Mouse (Mus musculus): Measurements from ENCODE around the gene Ngdn. TPM values are rescaled to one million over a fixed set of nuclear protein-coding genes. Genes with fewer than 3 reads are reported as not detected.
"Not testable (repeated sequence)": the region's sequence is repeated elsewhere in the genome, so short reads cannot be mapped to it uniquely, and the experiment has no call there.

Gene Ngdn
- polyA plus RNA-seq, 1 experiment from 2014 or later, result 70.7 TPM

GRCm38 (mm10) chr14:55015767-55016111, 485 bp downstream of the Ngdn start:
- Histone ChIP-seq H3K4me1 (no peaks in the 10 kb centered on the region), H3K9me3 (no peaks in the 10 kb centered on the region), H3K27ac (peak overlapping the region; percentile 82), H3K4me2 (peak overlapping the region; percentile 60), H3K27me3 (no peaks in the 10 kb centered on the region), H3K4me3 (peak overlapping the region; percentile 64), H3K36me3 (peaks cover 19% of the 10 kb centered on the region; the same call in 1 of the 2 replicates), H3K9ac (peak overlapping the region; percentile 65)
- WGBS, result under 1% methylated on average over 17 of the region's 17 CpGs
- no peak for ATAC-seq (ENCODE audit: insufficient number of reproducible peaks, low FRiP score, low TSS enrichment, low read depth)

GRCm38 (mm10) chr14:55016876-55017275, 1.6 kb downstream of the Ngdn start:
- Histone ChIP-seq H3K27me3 (no peaks in the 10 kb centered on the region), H3K36me3 (peaks cover 31% of the 10 kb centered on the region), H3K9me3 (no peaks in the 10 kb centered on the region), H3K4me1 (no peaks in the 10 kb centered on the region), H3K9ac (no peak overlapping the region), H3K4me3 (no peak overlapping the region), H3K4me2 (no peak overlapping the region), H3K27ac (no peak overlapping the region)
- no peak for ATAC-seq (ENCODE audit: insufficient number of reproducible peaks, low FRiP score, low TSS enrichment, low read depth)
- WGBS, result 91% methylated on average over 16 of the region's 16 CpGs

- H3K9ac ChIP-seq, result no peak overlapping the region
- no peaks in the 10 kb centered on the region for H3K27me3 ChIP-seq
- no peak for ATAC-seq (ENCODE audit: insufficient number of reproducible peaks, low FRiP score, low TSS enrichment, low read depth)
- WGBS, result 86% methylated on average over 9 of the region's 9 CpGs
- H3K4me3 ChIP-seq, result no peak overlapping the region
- no peaks in the 10 kb centered on the region for H3K9me3 ChIP-seq
- H3K4me2 ChIP-seq, result no peak overlapping the region
- H3K4me1 ChIP-seq, result no peaks in the 10 kb centered on the region
- H3K36me3 ChIP-seq, result peaks cover 64% of the 10 kb centered on the region
- H3K27ac ChIP-seq, result no peak overlapping the region
Measured at GRCm38 (mm10) chr14:55020394-55020793, 5.1 kb downstream of the Ngdn start.

- ATAC-seq (ENCODE audit: insufficient number of reproducible peaks, low FRiP score, low TSS enrichment, low read depth), result no peak
- WGBS, result 92% methylated on average over 15 of the region's 15 CpGs
- Histone ChIP-seq H3K27me3 (no peaks in the 10 kb centered on the region), H3K9ac (no peak overlapping the region), H3K4me2 (no peak overlapping the region), H3K36me3 (peaks cover 60% of the 10 kb centered on the region), H3K9me3 (no peaks in the 10 kb centered on the region), H3K4me1 (peaks cover 6% of the 10 kb centered on the region; the same call in 1 of the 2 replicates), H3K27ac (no peak overlapping the region), H3K4me3 (no peak overlapping the region)
Measured at GRCm38 (mm10) chr14:55023011-55023410, 7.8 kb downstream of the Ngdn start.

GRCm38 (mm10) chr14:55024236-55024635, 9.0 kb downstream of the Ngdn start:
- WGBS, result 63% methylated on average over 7 of the region's 7 CpGs
- Histone ChIP-seq H3K9me3 (no peaks in the 10 kb centered on the region), H3K36me3 (peaks cover 55% of the 10 kb centered on the region), H3K27ac (no peak overlapping the region), H3K4me2 (no peak overlapping the region), H3K27me3 (no peaks in the 10 kb centered on the region), H3K4me1 (peaks cover 14% of the 10 kb centered on the region), H3K4me3 (no peak overlapping the region), H3K9ac (no peak overlapping the region)
- ATAC-seq (ENCODE audit: insufficient number of reproducible peaks, low FRiP score, low TSS enrichment, low read depth), result no peak

GRCm38 (mm10) chr14:55025527-55025926, 10.3 kb downstream of the Ngdn start:
- H3K36me3 ChIP-seq, result peaks cover 52% of the 10 kb centered on the region
- 72% methylated on average over 5 of the region's 5 CpGs for WGBS

GRCm38 (mm10) chr14:55027251-55027650, 12.0 kb downstream of the Ngdn start:
- Histone ChIP-seq H3K27me3 (no peaks in the 10 kb centered on the region), H3K9ac (no peak overlapping the region), H3K9me3 (no peaks in the 10 kb centered on the region), H3K27ac (no peak overlapping the region), H3K4me2 (no peak overlapping the region), H3K4me1 (peaks cover 14% of the 10 kb centered on the region), H3K4me3 (no peak overlapping the region), H3K36me3 (peaks cover 35% of the 10 kb centered on the region)
- 18% methylated on average over 5 of the region's 5 CpGs for WGBS
- ATAC-seq (ENCODE audit: insufficient number of reproducible peaks, low FRiP score, low TSS enrichment, low read depth), result no peak

More at GRCm38 (mm10) chr14:55025527-55025926, 10.3 kb downstream of the Ngdn start:
- Histone ChIP-seq H3K9me3 (no peaks in the 10 kb centered on the region), H3K27ac (no peak overlapping the region), H3K27me3 (no peaks in the 10 kb centered on the region), H3K9ac (no peak overlapping the region), H3K4me3 (no peak overlapping the region), H3K4me1 (peaks cover 14% of the 10 kb centered on the region), H3K4me2 (no peak overlapping the region)
- no peak for ATAC-seq (ENCODE audit: insufficient number of reproducible peaks, low FRiP score, low TSS enrichment, low read depth)

- H3K27me3 ChIP-seq, result no peaks in the 10 kb centered on the region
- peaks cover 14% of the 10 kb centered on the region for H3K4me1 ChIP-seq
- no peak overlapping the region for H3K27ac ChIP-seq
- 24% methylated on average over 6 of the region's 6 CpGs for WGBS
- ATAC-seq (ENCODE audit: insufficient number of reproducible peaks, low FRiP score, low TSS enrichment, low read depth), result no peak
- peaks cover 31% of the 10 kb centered on the region for H3K36me3 ChIP-seq
- no peak overlapping the region for H3K4me2 ChIP-seq
- H3K4me3 ChIP-seq, result no peak overlapping the region
- H3K9me3 ChIP-seq, result no peaks in the 10 kb centered on the region
- H3K9ac ChIP-seq, result no peak overlapping the region
Measured at GRCm38 (mm10) chr14:55027653-55028052, 12.4 kb downstream of the Ngdn start.

GRCm38 (mm10) chr14:55028333-55028835, 13.1 kb downstream of the Ngdn start:
- Histone ChIP-seq H3K9ac (no peak overlapping the region), H3K4me2 (no peak overlapping the region), H3K36me3 (peaks cover 24% of the 10 kb centered on the region), H3K4me3 (no peak overlapping the region), H3K4me1 (peaks cover 14% of the 10 kb centered on the region), H3K27me3 (no peaks in the 10 kb centered on the region), H3K9me3 (no peaks in the 10 kb centered on the region), H3K27ac (no peak overlapping the region)
- 9% methylated on average over 5 of the region's 5 CpGs for WGBS
- no peak for ATAC-seq (ENCODE audit: insufficient number of reproducible peaks, low FRiP score, low TSS enrichment, low read depth)

GRCm38 (mm10) chr14:55029034-55029698, 13.9 kb downstream of the Ngdn start:
- 13% methylated on average over 11 of the region's 11 CpGs for WGBS

GRCm38 (mm10) chr14:55032695-55033225, 17.5 kb downstream of the Ngdn start:
- WGBS, result 61% methylated on average over 19 of the region's 19 CpGs

More at GRCm38 (mm10) chr14:55029034-55029698, 13.9 kb downstream of the Ngdn start:
- Histone ChIP-seq H3K27ac (no peak overlapping the region), H3K4me1 (peaks cover 14% of the 10 kb centered on the region), H3K4me2 (no peak overlapping the region), H3K9me3 (no peaks in the 10 kb centered on the region), H3K9ac (no peak overlapping the region), H3K27me3 (no peaks in the 10 kb centered on the region), H3K4me3 (no peak overlapping the region), H3K36me3 (peaks cover 17% of the 10 kb centered on the region)
- no peak for ATAC-seq (ENCODE audit: insufficient number of reproducible peaks, low FRiP score, low TSS enrichment, low read depth)

GRCm38 (mm10) chr14:55043694-55044093, 28.4 kb downstream of the Ngdn start:
- ATAC-seq (ENCODE audit: insufficient number of reproducible peaks, low FRiP score, low TSS enrichment, low read depth); H3K4me3 ChIP-seq; H3K27ac ChIP-seq; H3K4me1 ChIP-seq; H3K9ac ChIP-seq; H3K9me3 ChIP-seq; H3K4me2 ChIP-seq; H3K36me3 ChIP-seq; H3K27me3 ChIP-seq: not testable (repeated sequence)
- WGBS, result 83% methylated on average over 1 of the region's 2 CpGs

More at GRCm38 (mm10) chr14:55032695-55033225, 17.5 kb downstream of the Ngdn start:
- H3K4me3 ChIP-seq, result no peak overlapping the region
- peaks cover 10% of the 10 kb centered on the region for H3K4me1 ChIP-seq
- H3K4me2 ChIP-seq, result no peak overlapping the region
- no peak overlapping the region for H3K9ac ChIP-seq
- no peaks in the 10 kb centered on the region for H3K9me3 ChIP-seq
- H3K27ac ChIP-seq, result no peak overlapping the region
- no peaks in the 10 kb centered on the region for H3K27me3 ChIP-seq
- H3K36me3 ChIP-seq, result no peaks in the 10 kb centered on the region
- no peak for ATAC-seq (ENCODE audit: insufficient number of reproducible peaks, low FRiP score, low TSS enrichment, low read depth)

All from limb, embryonic 15.5 days (tissue).